In the genomic region with DNA sequence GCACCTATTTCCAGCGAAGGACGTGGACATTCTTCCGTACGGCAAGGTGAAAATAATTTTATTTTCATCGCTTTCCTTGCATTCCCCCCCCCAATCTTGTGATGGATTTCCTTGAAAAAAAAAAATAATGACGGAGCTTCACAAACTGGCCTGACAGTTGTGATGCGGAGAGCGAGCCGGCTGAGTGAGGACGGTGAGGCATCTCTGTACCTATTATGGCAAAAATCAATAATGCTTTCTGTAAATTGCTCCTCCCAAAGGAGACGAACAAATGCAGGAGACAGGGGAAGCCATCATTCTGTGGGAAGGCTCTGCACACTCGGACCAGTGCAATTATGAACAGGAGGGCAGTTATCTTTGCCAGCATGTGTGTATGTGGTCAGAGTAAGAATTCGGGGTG, we compare ENCODE assay signal across 28 mouse cellular contexts.
DNase-seq lines count a peak whose midpoint lies in the region; ATAC-seq and TF ChIP-seq lines count a peak whose summit lies in the region.
"Had no signal": no experiment of that assay in that cellular context is flagged by ENCODE, and none has a peak within 500 bp of the region (broad histone marks: within the 10 kb centered on the region; RNA-seq: fewer than 3 reads in every experiment).

No protein-coding gene starts in this region.

- H3K4me2 ChIP-seq in hindbrain, embryonic 11.5 days (replicated peaks; ENCODE audit: low read depth, low read length), result no peak overlapping the region
- no peak overlapping the region for H3K4me2 ChIP-seq in hindbrain, embryonic 16.5 days (ENCODE audit: low read length)
- peak overlapping the region; percentile 19 for H3K4me2 ChIP-seq in neural tube, embryonic 13.5 days
- H3K4me2 ChIP-seq in midbrain, postnatal 0 days (ENCODE audit: low read depth, low read length, poor library complexity, severe bottlenecking), result peak overlapping the region; percentile 15; the same call in 1 of the 2 replicates
- H3K4me2 ChIP-seq in intestine, embryonic 15.5 days (replicated peaks), result no peak overlapping the region
- H3K4me2 ChIP-seq: forebrain, embryonic 15.5 days; heart, embryonic 15.5 days; limb, embryonic 13.5 days; liver, embryonic 12.5 days; neural tube, embryonic 12.5 days had no signal

- no peaks in the 10 kb centered on the region for H3K36me3 ChIP-seq in hindbrain, embryonic 11.5 days (ENCODE audit: control insufficient read depth, insufficient read depth, low read length)
- no peaks in the 10 kb centered on the region for H3K36me3 ChIP-seq in hindbrain, embryonic 16.5 days (ENCODE audit: control insufficient read depth, insufficient read depth, low read length)
- no peaks in the 10 kb centered on the region for H3K36me3 ChIP-seq in neural tube, embryonic 13.5 days
- no peaks in the 10 kb centered on the region for H3K36me3 ChIP-seq in midbrain, postnatal 0 days (ENCODE audit: insufficient read depth, low read length)
- no peaks in the 10 kb centered on the region for H3K36me3 ChIP-seq in intestine, embryonic 15.5 days
- H3K36me3 ChIP-seq: forebrain, embryonic 15.5 days; G1E; heart, embryonic 10.5 days; heart, embryonic 15.5 days; limb, embryonic 13.5 days; liver, embryonic 12.5 days; neural tube, embryonic 12.5 days had no signal

- H3K9me3 ChIP-seq in hindbrain, embryonic 11.5 days (ENCODE audit: control insufficient read depth, low read length), result no peaks in the 10 kb centered on the region
- no peaks in the 10 kb centered on the region for H3K9me3 ChIP-seq in hindbrain, embryonic 16.5 days (ENCODE audit: control insufficient read depth, low read length)
- H3K9me3 ChIP-seq in neural tube, embryonic 13.5 days, result no peaks in the 10 kb centered on the region
- H3K9me3 ChIP-seq in midbrain, postnatal 0 days (ENCODE audit: low read length), result no peaks in the 10 kb centered on the region
- H3K9me3 ChIP-seq in intestine, embryonic 15.5 days, result no peaks in the 10 kb centered on the region
- H3K9me3 ChIP-seq: forebrain, embryonic 15.5 days; heart, embryonic 10.5 days; heart, embryonic 15.5 days; limb, embryonic 13.5 days; liver, embryonic 12.5 days; neural tube, embryonic 12.5 days had no signal

- 0 out of 2 replicates have a peak, but pooled peaks cover 2% of the 10 kb centered on the region for H3K4me1 ChIP-seq in hindbrain, embryonic 11.5 days (replicated peaks; ENCODE audit: control insufficient read depth, insufficient read depth, low read length)
- peaks cover 8% of the 10 kb centered on the region for H3K4me1 ChIP-seq in hindbrain, embryonic 16.5 days (ENCODE audit: control insufficient read depth, insufficient read depth, low read depth, low read length)
- peaks cover 41% of the 10 kb centered on the region for H3K4me1 ChIP-seq in neural tube, embryonic 13.5 days (replicated peaks)
- H3K4me1 ChIP-seq in midbrain, postnatal 0 days (ENCODE audit: insufficient read depth, low read length), result peaks cover 7% of the 10 kb centered on the region
- no peaks in the 10 kb centered on the region for H3K4me1 ChIP-seq in intestine, embryonic 15.5 days (replicated peaks)
- H3K4me1 ChIP-seq: heart, embryonic 10.5 days; heart, embryonic 15.5 days; liver, embryonic 12.5 days had no signal

- no peak overlapping the region for H3K9ac ChIP-seq in hindbrain, embryonic 11.5 days (ENCODE audit: low read depth, low read length)
- H3K9ac ChIP-seq in hindbrain, embryonic 16.5 days (ENCODE audit: low read depth, low read length), result no peak overlapping the region
- no peak overlapping the region for H3K9ac ChIP-seq in neural tube, embryonic 13.5 days
- peak overlapping the region; percentile 42 for H3K9ac ChIP-seq in midbrain, postnatal 0 days (replicated peaks; ENCODE audit: low read length, poor library complexity, severe bottlenecking)
- no peak overlapping the region for H3K9ac ChIP-seq in intestine, embryonic 15.5 days
- H3K9ac ChIP-seq: forebrain, embryonic 15.5 days; heart, embryonic 15.5 days; limb, embryonic 13.5 days; liver, embryonic 12.5 days; liver, postnatal 0 days; neural tube, embryonic 12.5 days had no signal

- no peak for TF ChIP-seq CTCF in midbrain, postnatal 0 days (IDR thresholded peaks at IDR 0.05)
- TF ChIP-seq CTCF in left cerebral cortex, adult 2 months (IDR thresholded peaks at IDR 0.05), result no peak

- 82% methylated on average over 13 of the region's 13 CpGs for WGBS in hindbrain, embryonic 11.5 days
- WGBS in hindbrain, embryonic 16.5 days, result 69% methylated on average over 13 of the region's 13 CpGs
- 68% methylated on average over 13 of the region's 13 CpGs for WGBS in neural tube, embryonic 13.5 days
- 63% methylated on average over 13 of the region's 13 CpGs for WGBS in midbrain, postnatal 0 days
- 83% methylated on average over 13 of the region's 13 CpGs for WGBS in intestine, embryonic 15.5 days

- no peak overlapping the region for H3K4me3 ChIP-seq in hindbrain, embryonic 11.5 days (ENCODE audit: low read depth, low read length)
- H3K4me3 ChIP-seq in hindbrain, embryonic 16.5 days (ENCODE audit: low read length), result no peak overlapping the region
- no peak overlapping the region for H3K4me3 ChIP-seq in neural tube, embryonic 13.5 days
- H3K4me3 ChIP-seq in midbrain, postnatal 0 days (ENCODE audit: low read depth, low read length), result peak overlapping the region; percentile 1; the same call in 1 of the 2 replicates
- H3K4me3 ChIP-seq in left cerebral cortex, adult 2 months, result no peak overlapping the region
- no peak overlapping the region for H3K4me3 ChIP-seq in intestine, embryonic 15.5 days (replicated peaks)
- H3K4me3 ChIP-seq: forebrain, embryonic 15.5 days; heart, embryonic 10.5 days; heart, embryonic 15.5 days; limb, embryonic 13.5 days; liver, embryonic 12.5 days; neural tube, embryonic 12.5 days had no signal

- peak overlapping the region; percentile 58; the same call in 1 of the 2 replicates for H3K27ac ChIP-seq in hindbrain, embryonic 11.5 days (ENCODE audit: low read depth, low read length)
- H3K27ac ChIP-seq in hindbrain, embryonic 16.5 days (ENCODE audit: low read depth, low read length), result no peak overlapping the region
- H3K27ac ChIP-seq in neural tube, embryonic 13.5 days (replicated peaks), result peak overlapping the region; percentile 67
- H3K27ac ChIP-seq in midbrain, postnatal 0 days (ENCODE audit: low read depth, low read length), result peak overlapping the region; percentile 62
- H3K27ac ChIP-seq in left cerebral cortex, adult 2 months, result no peak overlapping the region
- no peak overlapping the region for H3K27ac ChIP-seq in intestine, embryonic 15.5 days
- H3K27ac ChIP-seq: forebrain, embryonic 15.5 days; heart, embryonic 10.5 days; heart, embryonic 15.5 days; limb, embryonic 13.5 days; liver, embryonic 12.5 days; macrophage; neural tube, embryonic 12.5 days had no signal

- ATAC-seq in hindbrain, embryonic 11.5 days (ENCODE audit: low FRiP score), result no peak
- no peak for ATAC-seq in hindbrain, embryonic 16.5 days
- no peak for ATAC-seq in neural tube, embryonic 13.5 days (ENCODE audit: low read depth)
- no peak for ATAC-seq in midbrain, postnatal 0 days (ENCODE audit: low FRiP score)
- no peak for ATAC-seq in intestine, embryonic 15.5 days
- ATAC-seq: forebrain, embryonic 15.5 days; liver, embryonic 12.5 days; liver, postnatal 0 days had no signal

- no peaks in the 10 kb centered on the region for H3K27me3 ChIP-seq in hindbrain, embryonic 11.5 days (ENCODE audit: control insufficient read depth, insufficient read depth, low read length)
- no peaks in the 10 kb centered on the region; the same call in 1 of the 2 replicates for H3K27me3 ChIP-seq in hindbrain, embryonic 16.5 days (replicated peaks; ENCODE audit: control insufficient read depth, insufficient read depth, low read length)
- peaks cover 8% of the 10 kb centered on the region for H3K27me3 ChIP-seq in neural tube, embryonic 13.5 days
- no peaks in the 10 kb centered on the region for H3K27me3 ChIP-seq in midbrain, postnatal 0 days (ENCODE audit: insufficient read depth, low read length)
- H3K27me3 ChIP-seq in intestine, embryonic 15.5 days (replicated peaks), result no peaks in the 10 kb centered on the region
- H3K27me3 ChIP-seq: heart, embryonic 15.5 days; liver, embryonic 12.5 days had no signal

- DNase-seq in hindbrain, embryonic 11.5 days (ENCODE audit: low spot score), result no peak
- no peak for DNase-seq in neural tube, embryonic 10.5 days (ENCODE audit: extremely low spot score, low spot score)
- DNase-seq in midbrain, postnatal 0 days (ENCODE audit: low spot score), result no peak
- DNase-seq in left cerebral cortex, adult 2 months (ENCODE audit: extremely low spot score in 1 of 2, low spot score in 2 of 2), result no peak
- DNase-seq: adrenal gland, postnatal 10 days; cerebellum, adult 11 months; cerebellum, adult 9-10 months; cerebellum, postnatal 36 days; gastrocnemius, postnatal 25 days; heart, adult 11 months; kidney, adult 11 months; kidney, postnatal 14 days; layer of hippocampus, adult 9-11 months; liver, postnatal 0 days; retina, postnatal 1 day; right cerebral cortex, postnatal 14 days; thymus, postnatal 14 days had no signal

- intact Hi-C loops in left cerebral cortex, adult 2 months (cut with DNase I), result no loop called here

Comparison
In these comparisons a context has a peak if more than half of its experiments do, and no peak if none do; other contexts are left out.
1. H3K27ac ChIP-seq: peak in hindbrain, embryonic 11.5 days (single experiment), neural tube, embryonic 13.5 days (single experiment) and midbrain, postnatal 0 days (single experiment); none in hindbrain, embryonic 16.5 days (single experiment), left cerebral cortex, adult 2 months (single experiment) and intestine, embryonic 15.5 days (single experiment).
2. H3K4me2 ChIP-seq: peak in neural tube, embryonic 13.5 days (single experiment) and midbrain, postnatal 0 days (single experiment); none in hindbrain, embryonic 11.5 days (single experiment), hindbrain, embryonic 16.5 days (single experiment) and intestine, embryonic 15.5 days (single experiment).